Mouse (Mus musculus) adrenal gland, adult 2 months (tissue): Measurements from ENCODE around the gene Zer1. TPM values are rescaled to one million over a fixed set of nuclear protein-coding genes. Genes with fewer than 3 reads are reported as not detected.
"Not testable (repeated sequence)": the region's sequence is repeated elsewhere in the genome, so short reads cannot be mapped to it uniquely, and the experiment has no call there.

Experiments used
- DNase-seq: peaks from one replicate; pipeline ENCODE4 v3.0.0; 2021
- polyA plus RNA-seq: library from polyadenylated mRNA; depleted of rRNA; stranded (reverse); fragments of >200 nt; gene quantifications from 2 replicates; pipeline ENCODE4 v1.2.3, GENCODE M21; 2012
- total RNA-seq, 2 experiments: library from RNA; stranded (reverse); gene quantifications; 2 replicates each; pipeline ENCODE4 v1.2.3; 2021

The Zer1 gene
- total and polyA plus RNA-seq, 3 experiments = 35.0 to 95.5 (median 40.2) TPM

DNA sequence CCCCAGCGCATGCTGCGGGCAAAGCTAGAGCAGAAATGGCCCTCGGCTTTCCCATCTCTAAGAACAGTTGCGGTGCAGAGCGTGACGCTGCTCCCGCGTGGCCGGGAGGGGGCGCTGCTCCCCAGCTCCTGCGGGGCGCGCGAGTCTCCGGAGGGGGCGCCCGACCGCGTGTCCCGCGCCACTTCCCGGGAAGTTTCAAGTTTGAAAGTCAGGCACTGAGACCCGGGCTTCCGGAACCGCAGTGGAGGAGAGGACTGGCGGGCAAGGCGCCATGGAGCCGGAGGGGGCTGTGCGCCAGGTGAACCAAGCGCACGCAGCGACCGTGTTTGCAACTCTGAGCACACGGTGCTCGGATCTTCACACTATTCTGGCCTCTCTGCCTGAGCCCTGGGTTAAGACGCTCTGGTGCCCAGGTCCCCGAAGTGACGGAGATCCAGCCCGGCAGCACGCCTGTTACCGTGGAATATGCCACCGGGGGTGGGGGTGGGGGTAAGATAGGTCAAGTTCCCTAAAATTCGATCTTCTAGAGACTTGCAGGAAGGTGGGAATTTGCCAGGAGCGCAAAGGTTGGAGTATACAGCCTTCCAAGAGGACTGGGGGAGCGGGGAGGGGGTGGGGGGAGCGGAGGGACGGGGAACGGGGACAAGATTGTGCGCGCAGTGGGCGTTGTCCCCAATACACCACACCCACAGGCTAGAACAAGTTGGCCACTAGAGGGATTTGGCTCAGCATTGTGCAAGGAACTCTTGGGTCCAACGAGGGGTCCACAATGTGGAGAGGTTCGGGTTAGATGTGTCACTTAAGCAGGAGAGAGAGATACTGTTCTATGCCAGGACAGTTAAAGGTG is 46.7 kb downstream of the Zer1 start, which contains the start of gene Pkn3:
Pkn3 (plus strand) TSS at position 183 of the 847 bp plus-strand sequence.
- peak; percentile 92 for DNase-seq

DNA sequence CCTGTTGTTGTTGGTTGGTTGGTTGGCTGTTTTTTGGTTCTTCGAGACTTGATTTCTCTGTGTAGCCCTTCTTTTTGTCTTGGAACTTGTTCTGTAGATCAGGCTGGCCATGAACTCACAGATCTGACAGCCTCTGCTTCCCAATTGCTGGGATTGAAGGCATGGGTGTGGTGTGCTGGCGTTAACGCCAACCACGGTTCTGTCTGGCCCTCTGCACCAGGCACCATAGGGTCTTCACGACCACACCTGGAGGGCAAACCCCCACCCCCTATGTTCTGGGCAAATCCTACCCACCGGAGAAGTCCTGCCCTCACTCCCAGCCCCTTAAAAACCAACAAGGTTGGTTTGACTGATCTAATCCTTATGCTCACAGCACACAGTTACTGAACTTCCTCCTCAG is 47.4 kb downstream of the Zer1 start:
- no peak for DNase-seq

DNA sequence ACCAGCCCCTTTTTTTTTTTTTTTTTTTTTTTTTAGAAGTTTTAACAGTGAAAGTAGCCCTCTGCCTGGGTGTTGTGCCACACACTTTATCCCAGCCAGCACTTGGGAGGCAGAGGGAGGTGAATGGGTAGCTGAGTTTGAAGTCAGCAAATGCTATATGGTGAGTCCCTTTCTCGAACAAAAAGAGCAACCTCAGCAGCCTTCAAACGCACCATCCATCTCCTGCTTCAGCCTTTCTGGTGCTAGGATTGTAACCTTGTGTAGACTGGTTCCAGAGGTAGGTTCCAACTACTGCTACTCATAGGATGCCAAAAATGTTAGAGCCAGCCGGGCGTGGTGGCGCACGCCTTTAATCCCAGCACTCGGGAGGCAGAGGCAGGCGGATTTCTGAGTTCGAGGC is 47.9 kb downstream of the Zer1 start:
- DNase-seq = no peak

DNA sequence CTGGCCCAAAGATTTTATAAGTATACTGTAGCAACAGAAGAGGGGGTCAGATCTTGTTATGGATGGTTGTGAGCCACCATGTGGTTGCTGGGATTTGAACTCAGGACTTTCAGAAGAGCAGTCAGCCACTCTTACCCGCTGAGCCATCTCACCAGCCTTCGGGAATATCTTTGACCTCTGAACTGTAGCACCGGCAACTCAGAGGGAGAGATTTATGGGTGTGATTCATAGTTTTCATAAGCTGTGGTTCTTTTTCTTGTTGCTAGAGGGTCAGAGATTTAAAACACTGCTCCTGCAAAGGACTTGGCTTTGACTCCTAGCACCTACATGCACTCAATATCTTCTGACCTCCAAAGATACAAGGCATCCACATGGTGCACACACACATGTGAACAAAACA is 48.8 kb downstream of the Zer1 start:
- peak; percentile 57 for DNase-seq

DNA sequence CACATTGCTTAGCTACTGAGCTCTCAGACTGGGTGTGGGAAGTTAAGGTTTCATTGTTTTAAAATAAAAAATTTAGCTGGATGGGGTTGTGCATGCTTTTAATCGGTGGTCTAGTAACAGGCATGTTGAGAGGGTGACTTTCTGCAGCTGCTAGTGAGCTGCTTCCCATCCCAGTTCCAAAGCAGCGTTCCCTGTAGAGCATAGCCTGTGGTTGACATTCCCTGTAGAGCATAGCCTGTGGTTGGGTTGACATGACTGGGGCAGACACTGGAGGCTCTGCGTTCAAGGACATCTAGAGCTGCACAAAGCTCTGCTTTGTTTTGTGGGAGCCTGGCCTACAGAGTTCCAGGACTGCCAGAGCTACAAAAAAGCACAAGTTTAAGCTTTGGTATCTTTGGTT is 51.1 kb downstream of the Zer1 start:
- no peak for DNase-seq

DNA sequence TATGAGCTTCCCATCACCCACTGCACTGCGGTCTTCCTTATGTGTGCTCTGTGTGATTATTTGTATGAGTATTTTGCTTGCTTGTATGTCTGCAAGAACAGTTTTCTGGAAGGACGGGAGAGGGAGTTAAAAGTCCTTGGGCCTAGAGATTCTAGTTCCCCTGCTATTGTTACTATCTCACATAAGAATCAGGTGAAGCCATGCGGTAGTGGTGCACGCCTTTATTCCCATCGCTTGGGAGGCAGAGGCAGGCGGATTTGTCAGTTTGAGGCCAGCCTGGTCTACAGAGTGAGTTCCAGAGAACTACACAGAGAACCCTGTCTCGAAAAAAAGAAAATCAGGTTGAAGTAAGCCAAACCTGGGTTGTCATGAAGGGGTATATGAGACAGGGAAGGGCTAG is 51.5 kb downstream of the Zer1 start:
- no peak for DNase-seq

DNA sequence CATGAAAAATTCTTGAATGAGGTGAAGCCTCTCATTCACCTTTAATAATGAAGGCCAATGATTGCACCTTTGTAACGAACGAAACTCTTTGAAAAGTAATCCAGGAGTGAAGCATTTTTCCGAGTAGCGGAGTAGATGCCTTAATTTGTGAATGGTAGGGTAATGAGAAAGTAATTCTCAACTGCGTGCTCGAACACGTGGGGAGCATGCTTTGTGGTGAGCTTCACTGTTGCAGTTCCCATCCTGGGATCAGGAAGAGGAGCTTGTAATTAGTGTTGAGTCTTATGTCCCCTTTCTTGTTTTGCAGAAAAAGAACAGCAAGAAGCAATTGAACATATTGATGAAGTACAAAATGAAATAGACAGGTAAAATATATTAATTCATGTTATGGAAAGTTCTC is 56.4 kb downstream of the Zer1 start:
- no peak for DNase-seq

DNA sequence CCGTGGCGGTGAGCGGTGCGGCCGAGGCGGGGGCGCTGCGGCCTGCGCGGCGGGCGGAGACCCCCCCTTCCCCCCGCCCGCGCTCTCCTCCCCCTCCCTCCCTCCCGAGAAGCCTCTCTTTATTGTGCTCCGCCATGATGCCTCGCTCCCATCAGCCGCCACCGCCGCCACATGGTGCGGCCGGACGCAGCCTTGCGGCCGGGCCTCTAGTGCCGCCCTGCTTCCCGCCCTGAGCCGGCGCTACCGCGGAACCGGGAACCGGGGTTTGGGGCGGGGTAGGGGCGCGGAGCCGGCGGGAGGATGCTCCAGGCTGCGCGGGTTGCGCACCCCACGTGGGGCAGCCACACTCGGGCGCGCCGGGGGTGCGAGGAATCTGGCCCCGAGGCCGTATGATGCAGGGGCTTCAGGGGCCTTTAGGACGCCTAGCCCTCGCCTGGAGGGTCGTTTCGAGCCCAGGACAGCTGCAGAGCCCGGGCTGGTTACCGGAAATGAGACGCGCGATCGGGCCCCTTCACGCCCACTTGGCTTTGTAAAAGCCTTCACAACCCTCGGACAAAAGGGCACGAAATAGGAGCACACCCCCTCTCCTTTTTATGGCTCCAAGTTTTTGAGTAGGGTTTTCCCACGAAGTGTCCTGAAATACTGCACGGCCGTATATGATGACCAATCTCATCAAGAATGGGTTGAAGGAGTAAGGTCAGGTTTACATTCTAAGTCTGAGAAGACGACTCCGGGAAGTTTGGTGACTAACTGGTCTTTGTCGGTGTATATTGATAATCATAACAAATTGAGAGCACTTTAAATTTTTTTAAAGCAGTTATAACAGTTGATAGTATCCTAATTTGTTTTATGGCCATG is 57.1 kb downstream of the Zer1 start:
- DNase-seq = peak; percentile 71

DNA sequence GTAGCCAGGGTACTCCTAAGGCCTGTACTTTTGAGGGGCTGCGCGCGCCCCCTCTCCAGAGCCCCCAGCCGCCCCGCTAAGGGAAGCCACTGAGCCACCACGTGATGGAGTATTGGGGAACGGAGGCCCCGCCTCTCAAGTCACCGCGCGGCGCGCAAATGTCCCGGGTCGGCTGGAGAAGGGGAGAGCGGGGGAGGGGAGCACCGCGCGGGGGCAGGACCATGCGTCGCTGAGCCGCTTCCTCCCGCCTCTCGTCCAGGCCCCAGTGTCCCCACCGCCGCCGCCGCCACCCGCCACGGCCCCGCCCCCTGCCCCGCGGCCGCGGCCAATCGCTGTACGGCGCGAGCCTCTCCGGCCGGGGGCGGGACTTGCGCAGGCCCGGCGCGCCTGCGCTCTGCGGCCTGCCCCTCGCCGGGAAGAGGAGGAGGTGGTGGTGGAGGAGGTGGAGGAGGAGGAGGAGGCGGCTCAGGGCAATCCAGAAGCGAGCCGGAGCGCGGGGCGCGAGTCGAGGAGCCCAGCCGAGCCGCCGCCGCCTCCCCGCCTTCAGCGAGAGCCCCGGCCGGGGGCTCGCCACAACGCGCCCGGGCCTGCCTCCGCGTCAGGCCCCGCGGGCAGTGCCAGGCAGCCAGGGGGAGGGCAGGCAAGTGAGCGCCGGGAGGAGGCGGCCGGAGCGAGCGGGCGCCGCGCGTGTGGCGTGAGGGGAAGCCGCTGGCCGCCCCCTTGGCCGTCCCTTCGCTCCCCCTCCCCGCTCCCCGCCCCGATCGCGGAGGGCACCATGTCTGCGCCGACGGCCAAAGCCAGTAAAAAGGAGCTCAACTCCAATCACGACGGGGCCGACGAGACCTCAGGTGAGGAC is 58.1 kb downstream of the Zer1 start:
- peak; percentile 99 for DNase-seq

DNA sequence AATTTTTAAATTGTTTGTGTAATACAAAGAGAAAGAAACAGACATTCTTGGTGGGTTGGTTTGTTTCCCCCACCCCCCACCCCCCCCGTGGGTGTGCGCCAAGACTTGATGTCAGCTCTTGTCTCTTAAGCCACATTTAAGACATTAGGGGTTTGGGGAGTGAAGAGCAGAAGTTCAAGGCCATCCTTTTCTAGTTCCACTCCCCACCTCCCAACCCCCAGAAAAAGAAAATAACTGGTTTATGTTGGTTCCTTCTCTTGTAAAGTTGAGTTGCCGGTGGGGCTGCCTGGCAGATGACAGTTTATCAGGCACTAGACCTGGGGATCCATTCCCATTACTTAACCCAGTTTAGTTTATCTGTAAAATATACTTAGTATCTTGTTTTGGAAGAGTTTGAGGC is 60.1 kb downstream of the Zer1 start:
- DNase-seq = no peak

DNA sequence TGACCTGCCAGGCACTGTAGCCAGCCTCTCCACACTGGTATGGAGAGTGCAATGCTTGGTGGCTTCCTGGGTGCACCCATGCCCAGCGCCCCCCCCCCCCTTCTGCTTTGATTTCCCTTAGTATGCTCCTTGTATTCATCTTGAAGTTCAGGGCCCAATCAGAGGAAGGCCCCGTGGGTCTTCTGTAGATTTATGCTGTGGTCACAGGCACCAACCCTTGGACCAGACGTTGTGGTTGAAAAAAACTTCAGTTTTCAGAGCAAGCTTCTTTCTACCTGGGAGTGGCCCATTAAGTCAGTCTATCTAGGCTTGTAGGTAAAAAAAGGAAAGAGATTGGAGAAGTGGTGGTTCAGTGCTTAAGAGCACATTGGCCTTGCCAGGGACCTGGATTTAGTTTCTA is 60.6 kb downstream of the Zer1 start:
- no peak for DNase-seq

DNA sequence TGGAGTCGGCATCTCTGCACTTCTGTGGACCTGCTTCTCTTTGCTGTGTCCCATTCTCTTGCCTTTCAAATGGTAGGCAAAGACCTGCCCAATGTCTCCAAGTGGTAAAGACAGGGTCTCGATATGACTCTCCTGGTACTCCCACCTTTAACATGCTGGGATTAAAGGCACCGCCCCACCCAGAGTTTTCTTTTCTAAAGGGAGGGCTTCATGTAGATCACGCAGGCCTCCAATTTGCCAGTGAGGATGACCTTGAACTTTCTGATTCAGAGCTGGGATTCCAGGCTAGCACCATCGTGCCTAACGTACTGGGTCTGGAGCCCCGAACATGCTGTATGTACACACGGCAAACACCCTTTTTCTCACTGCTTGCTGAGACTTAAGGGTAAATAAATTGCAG is 61.1 kb downstream of the Zer1 start:
- DNase-seq = peak; percentile 85

DNA sequence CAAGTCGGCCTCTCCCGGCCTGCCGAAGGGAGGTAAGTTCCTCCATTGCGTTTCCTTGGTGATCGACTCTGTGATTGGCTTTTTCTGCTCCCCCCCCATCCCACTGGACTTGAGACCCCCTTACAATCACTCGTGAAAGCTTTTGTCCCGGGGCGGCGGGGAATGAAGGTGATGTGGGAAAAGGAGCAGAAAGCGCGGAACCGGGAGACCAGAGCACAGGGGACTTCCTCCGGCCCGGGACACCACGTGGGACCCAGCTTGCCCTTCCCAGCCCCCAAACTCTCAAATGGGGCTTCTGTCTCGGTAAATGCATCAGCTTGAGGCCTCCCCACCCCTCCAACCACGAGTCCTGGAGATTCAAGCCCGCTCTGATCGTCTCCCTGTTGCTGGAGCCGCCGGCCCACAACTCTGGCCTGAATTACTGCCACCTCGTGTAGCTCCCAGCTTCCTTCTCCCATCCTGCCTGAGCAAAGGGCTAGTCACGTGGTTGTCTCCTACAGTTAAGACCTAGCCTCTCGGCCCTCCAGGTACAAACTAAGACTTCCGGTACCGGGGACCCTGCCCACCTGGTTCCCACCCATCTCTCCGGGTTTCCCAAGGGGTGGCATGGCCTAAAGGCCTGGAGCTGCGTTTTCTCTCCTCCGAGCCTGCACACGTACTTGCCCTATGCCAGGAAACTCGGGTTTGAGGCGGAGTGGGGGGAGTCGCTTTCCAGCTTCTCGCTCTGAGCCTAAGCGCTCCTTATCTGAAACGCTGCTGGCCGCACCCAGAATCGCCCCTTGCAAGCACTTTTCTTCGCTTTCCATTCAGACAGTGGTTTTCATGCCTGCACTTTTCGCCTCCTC is 61.9 kb downstream of the Zer1 start:
- peak; percentile 88 for DNase-seq

DNA sequence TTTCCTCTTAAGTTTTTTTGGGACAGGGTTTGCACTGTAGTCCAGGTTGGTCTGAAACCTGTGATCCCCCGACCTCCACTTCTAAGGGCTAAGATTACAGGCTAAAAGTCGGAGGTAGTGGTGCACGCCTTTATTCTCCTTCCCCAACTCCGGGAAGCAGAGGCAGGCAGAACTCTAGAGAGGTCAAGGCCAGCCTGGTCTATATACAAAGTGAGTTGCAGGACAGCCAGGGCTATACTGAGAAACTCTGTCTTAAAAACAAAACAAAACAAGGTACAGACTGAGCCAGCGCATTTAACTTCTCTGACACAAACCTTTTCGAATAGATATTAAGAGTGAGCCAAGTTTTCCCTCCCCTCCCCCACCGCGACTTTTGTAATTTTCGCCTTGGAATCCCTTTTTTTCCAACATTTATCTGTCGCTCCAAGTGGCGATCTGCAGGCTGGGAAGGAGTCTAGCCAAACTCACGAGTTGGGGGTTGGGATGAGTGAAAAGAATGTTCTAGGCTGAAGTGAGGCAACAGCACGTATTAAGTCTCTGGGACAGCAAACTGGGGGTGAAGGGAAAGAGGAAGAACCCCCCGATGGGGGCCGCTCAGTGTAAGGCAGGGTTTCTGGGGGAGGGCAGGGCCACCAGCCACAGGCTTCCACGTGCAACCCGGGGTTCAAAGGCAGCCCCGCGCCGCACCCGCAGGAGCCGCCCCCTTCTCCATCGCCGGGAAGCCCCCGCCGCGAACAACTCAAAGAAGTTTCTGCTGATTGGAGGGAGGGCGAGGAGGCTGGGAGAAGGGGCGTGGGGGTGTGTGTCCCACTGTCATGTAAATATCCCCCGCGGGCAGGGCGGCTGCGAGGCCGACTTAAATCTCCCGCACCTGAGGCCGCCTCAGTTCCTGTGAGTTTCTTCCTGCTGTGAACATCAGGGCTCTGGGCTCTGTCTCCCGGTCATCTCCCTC is 62.9 kb downstream of the Zer1 start:
- peak; percentile 79 for DNase-seq

DNA sequence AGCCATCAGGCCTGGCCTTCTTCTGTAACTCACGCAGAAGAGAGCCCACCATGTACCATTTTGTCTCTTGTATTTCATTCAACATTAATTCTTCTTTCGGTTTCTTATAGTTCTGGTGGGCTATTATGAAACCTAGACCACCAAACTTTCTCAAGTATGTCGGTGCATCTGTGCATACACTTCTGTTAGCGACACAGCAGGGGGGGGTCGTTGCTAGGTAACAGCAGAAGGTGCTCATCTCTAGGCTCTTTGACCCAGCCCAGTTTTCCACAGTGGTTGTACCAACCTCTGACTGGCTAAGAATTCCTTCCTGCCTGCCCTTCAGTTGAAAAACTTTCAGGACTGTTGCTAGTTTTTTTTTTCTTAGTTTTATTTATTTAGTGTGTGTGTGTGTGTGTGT is 66.0 kb downstream of the Zer1 start:
- no peak for DNase-seq

DNA sequence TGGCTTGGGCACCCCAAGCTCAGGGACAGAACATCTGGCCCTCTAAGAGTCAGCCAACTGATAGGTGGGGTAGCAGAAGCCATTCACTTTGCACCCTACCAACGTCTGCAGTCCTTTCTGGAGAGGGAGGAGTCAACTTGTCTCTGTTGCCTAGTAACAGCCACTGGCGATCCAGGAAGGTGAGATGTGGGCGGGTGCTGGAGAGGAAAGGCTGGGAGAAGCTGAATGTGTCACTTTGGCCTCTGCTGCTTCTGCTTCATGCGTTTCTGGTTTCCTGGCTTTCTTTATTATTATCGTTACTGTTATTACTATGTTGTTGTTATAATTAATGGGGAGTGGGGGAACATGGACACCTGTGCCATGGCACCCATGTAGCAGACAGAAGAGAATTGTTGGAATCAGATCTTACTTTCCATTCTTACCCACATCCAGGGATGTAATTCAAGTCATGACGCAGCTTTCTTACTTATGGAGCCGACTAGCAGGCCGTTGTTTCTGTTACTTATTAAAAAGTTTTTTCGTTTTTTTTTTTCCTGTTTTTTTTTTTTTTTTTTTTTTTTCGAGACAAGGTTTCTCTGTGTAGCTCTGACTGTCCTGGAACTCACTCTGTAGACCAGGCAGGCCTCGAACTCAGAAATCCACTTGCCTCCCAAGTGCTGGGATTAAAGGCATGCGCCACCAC is 67.0 kb downstream of the Zer1 start, which contains the start of gene Set:
Set (plus strand) TSS at position 156 of the 682 bp plus-strand sequence.
- peak; percentile 71 for DNase-seq

DNA sequence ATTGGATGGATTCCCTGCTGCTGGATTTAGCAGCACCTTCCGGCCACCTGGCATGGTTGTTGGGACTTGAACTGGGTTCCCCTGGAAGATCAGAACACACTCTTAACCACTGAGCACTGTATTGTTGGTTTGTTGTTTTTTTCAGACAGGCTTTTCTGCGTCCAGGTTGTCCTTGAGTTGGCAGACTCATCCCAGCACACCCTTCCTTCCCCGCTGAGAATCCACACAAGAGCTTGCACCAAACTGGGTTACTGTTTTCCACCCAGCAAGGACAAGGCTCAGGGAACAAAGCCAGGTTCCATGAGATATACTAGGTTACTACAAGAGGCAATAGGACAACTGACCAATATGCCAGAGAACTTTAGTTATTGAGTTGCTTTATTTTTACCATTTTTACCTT is 67.6 kb downstream of the Zer1 start:
- DNase-seq = peak; percentile 68

DNA sequence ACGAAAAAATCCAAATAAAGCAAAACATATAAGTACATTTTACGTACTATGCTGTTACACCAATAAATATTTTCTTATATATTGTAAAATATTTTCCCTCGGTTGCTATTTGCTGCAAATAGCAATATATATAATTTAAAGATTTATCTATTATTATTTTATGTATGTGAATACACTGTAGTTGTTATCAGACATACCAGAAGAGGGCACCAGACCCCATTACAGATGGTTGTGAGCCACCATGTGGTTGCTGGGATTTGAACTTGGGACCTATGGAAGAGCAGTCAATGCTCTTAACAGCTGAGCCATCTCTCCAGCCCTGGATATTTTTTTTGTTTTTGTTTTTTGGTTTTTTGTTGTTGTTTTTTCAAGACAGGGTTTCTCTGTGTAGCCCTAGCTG is 69.1 kb downstream of the Zer1 start:
- not testable (repeated sequence) for DNase-seq
